Mouse (Mus musculus): Measurements from ENCODE around the gene Olfm2. TPM values are rescaled to one million over a fixed set of nuclear protein-coding genes. Genes with fewer than 3 reads are reported as not detected.

The Olfm2 gene
- polyA plus RNA-seq (2012; rRNA removed) = 5.2 and 6.6 TPM in 2 replicates

DNA sequence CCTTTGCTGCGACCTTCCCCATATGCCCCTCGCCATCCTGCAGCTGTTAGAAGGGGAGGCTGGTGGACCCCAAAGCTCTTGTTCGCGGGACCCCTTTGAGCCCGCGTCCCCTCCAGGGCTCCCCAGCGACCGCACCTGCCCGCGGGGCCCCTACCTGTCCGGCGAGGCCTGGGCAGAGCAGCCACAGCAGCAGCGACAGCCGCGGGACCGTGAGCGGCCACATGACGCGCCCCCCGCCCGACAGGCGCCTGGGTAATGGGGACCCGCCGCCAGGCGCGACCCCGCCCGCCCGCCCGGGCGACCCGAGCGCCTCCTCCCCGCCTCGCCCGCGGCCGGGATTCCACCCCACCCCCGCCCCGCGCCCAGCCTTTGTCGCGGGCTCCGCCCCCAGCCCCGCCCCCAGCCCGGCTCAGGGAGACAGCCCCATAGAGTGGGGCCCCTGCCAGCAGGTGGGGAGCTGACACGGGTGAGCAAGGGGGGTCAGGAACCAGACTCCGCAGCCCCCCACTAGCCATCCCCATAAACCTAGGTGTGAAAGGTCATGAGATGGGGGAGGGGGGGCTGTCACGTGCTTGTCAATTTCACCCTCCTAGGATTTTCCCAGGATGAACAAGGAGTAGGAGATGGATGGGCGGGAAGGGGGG, at the start of gene Olfm2:
TSS of gene Olfm2 (minus strand) at position 333 of the 644 bp plus-strand sequence.
- DNase-seq (ENCODE audit: low read depth) = no peak

DNA sequence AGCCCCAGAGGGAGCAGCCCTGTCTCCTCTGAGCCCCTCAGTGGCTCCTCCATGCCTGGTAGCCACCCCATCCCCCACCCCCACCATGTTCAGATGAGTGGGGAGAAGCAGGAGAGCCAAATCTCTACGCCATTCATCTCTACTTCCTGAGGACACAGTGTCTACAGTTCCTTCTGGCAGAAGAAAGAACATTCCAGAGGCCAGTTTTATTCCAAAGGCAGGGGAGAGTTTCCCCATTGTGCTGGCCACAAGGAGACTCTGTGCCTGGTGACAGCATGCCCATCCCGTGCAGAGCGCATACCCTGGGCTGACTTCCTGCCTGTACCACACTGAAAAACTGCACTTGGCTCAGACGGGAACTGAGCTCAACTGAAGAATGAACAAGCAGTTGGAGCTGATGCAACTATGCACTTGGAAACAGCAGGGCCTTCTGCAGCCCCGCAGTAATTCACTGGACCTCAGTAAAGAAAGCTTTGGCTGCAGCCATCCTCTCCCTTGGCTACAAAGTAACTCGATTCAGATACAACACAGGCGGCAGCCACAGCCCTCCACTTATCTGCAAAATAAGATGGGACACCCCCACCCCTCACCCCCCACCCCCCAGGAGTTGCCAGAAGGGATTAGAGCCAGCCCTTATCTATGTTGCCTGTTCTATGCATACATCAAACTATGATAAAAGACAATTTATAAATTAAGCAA, 48.1 kb upstream of the Olfm2 start:
- no peak for DNase-seq (ENCODE audit: low read depth)

GRCm38 (mm10) chr9:20790345-20790744, 44.2 kb upstream of the Olfm2 start:
- no peak for DNase-seq (ENCODE audit: low read depth)

DNA sequence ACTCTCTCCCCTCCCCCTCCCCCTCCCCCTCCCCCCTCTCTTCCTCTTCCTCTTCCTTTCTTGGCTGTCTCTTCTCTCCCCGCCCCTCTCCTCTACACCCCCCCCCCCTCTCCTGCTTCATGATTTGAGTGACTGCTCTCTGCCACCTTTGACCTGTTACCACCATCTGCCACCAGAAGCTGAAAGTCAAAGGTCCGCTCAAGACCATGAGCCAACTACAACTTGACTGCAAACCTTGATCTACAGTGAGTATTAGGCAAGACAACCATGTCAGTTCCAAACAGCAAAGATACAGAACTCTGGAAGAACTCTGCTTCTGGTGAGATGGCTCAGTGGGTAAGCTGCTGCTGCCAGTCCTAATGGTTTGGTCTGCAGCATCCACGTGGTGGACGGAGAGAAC, 43.5 kb upstream of the Olfm2 start:
- no peak for DNase-seq (ENCODE audit: low read depth)

GRCm38 (mm10) chr9:20787992-20788391, 41.8 kb upstream of the Olfm2 start:
- no peak for DNase-seq (ENCODE audit: low read depth)

- no peak for DNase-seq (ENCODE audit: low read depth)
Observed at GRCm38 (mm10) chr9:20785055-20785454, 38.9 kb upstream of the Olfm2 start.

DNA sequence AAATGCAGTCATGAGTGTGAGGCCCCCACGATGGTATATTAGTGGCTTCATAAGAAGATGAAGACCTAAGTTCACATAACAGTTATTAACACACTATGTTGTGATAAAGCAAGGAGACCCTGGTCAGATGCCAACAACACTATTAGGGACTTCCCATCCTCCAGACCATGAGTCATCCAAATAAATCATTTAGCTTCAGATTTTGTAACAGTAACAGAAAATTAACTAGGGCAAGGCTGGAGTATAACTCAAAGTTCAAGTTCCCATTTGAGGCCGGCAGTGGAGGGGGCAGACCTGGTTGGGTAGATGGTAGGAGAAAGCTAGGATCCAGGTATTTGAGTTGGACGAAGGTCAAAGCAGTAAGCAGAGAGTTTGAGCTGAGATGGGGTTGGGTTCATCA, 35.1 kb upstream of the Olfm2 start:
- DNase-seq (ENCODE audit: low read depth) = no peak

GRCm38 (mm10) chr9:20765274-20765673, 19.1 kb upstream of the Olfm2 start:
- no peak for DNase-seq (ENCODE audit: low read depth)

DNA sequence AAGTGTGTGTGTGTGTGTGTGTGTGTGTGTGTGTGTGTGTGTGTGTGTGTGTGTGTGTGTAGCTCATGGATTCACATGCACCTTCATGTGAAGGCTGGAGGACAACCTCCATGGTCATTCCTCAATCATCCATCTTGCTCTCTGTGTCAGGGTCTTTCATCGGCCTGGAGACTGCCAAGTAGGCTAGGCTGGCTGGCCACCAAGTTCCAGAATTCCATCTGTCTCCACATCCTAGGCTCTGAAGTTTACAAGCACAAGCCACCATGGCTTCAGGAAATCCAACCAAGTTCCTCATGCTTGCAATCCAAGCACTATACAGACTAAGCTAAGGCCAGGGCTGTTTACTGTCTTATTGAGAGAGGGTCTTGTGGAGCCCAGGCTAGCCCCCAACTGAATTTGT, 16.9 kb upstream of the Olfm2 start:
- DNase-seq (ENCODE audit: low read depth) = no peak

DNA sequence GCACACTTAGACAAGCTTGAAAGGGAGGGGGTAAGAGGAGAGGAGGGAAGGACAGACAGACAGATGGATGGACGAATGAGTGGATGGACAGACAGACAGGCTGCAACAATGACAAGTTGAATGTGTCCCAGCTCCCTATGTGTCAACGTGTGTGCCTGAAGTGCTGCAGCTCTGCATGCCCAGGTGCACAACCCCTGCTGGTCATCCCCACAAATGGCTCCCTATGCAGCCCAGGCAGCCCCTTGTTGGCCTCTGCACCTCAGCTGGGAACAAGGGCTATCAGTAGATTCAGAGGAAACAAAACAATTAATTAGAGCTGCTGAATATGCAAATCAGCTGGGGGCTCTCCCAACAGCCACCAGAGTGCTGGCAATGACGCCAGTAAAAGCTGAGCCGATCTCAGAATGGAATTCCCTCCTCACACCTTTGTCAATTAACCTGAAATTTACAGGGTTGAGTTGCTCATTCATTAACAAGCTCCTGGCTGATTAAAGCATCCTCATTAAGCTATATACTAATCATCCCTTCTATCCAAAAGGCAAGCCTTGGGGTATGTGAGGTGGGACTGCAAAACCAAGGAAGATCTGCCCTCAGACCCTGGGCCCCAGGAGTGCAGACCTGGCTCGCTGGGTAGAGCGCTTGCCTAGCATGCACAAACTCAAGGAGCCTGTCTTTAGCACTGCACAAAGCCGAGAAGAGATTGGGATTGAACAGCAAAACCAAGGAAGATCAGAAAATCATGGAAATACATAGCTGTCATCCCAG, 16.2 kb upstream of the Olfm2 start:
- no peak for DNase-seq (ENCODE audit: low read depth)

DNA sequence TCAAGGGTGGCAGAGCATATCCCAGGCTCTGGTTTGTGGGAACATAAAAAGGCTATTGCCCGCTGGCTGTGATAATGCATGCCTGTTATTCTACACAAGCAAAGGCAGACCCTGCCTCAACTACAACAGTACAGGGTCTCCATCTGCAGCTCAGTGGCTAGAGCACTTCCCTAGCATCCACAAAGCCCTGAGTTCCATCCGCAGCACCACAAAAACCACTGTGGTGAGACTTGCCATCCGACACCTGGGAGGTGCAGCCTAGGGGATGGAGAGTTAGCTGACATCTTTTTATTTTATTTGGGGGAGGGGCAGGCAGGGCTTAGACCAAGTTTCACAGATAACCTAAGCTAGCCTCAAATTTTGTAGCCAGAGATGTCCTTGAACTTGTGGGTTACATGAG, 15.2 kb upstream of the Olfm2 start:
- DNase-seq (ENCODE audit: low read depth) = no peak

DNA sequence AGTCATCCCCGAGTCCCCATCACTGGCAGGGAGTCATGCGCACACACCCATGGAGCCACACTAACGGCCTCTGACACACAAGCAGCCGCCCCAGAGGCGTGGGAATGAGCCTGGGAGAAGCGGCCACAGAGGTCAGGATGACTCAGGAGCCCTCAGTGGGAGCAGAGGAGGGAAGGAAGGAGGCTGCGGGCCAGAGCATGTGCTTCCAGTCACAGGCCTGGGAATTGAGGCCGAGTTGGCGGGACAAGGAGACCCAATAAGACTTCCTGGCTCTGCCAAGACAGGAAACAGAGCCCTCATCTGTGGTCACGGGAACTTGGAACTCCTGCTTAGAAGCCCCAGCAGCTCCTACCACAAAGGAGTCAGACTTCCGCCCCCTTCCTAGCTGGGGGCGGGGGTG, 14.7 kb upstream of the Olfm2 start:
- no peak for DNase-seq (ENCODE audit: low read depth)

DNA sequence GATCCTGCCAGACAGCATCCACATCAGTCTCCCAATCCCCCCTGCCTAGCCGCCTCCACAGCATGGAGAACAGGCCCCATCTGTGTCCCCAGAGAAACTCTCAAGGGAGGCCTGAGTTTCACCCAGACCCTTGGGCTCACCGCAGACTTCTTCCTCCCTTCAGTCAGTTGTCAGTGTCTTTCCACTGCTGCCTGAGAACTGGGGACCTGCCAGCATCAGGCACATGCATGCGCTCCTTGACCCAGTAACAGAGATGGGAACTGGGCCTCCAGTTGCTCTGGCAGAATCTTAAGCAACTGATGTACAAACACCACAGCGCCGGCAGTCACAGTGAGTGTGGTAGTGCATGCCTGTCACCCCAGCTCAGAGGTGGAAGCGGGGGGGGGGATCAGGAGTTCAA, 12.7 kb upstream of the Olfm2 start:
- no peak for DNase-seq (ENCODE audit: low read depth)

- DNase-seq (ENCODE audit: low read depth) = no peak
Observed at GRCm38 (mm10) chr9:20758243-20758642, 12.1 kb upstream of the Olfm2 start.

- no peak for DNase-seq (ENCODE audit: low read depth)
Observed at GRCm38 (mm10) chr9:20757087-20757955, 11.2 kb upstream of the Olfm2 start.

- no peak for DNase-seq (ENCODE audit: low read depth)
Observed at GRCm38 (mm10) chr9:20756081-20756700, 10.0 kb upstream of the Olfm2 start.

DNA sequence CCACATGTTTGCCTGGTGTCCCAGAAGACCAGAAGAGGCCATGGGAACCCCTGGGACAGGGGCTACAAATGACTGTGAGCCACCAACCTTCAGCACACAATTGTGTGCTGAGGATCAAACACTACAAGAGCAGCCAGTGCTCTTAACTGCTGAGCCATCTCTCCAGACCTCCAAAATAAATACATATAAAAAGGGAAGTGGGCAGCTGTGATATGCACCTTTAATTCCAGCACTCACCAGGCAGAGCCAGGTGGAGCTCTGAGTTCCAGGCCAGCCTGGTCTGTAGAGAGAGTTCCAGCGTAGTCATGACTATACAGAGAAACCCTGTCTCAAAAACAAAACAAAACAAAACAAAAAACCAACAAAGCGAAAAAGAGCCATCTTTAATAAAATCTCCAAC, 8.2 kb upstream of the Olfm2 start:
- DNase-seq (ENCODE audit: low read depth) = no peak

GRCm38 (mm10) chr9:20751477-20752029, 5.4 kb upstream of the Olfm2 start:
- DNase-seq (ENCODE audit: low read depth) = no peak

- no peak for DNase-seq (ENCODE audit: low read depth)
Observed at GRCm38 (mm10) chr9:20749213-20749612, 3.1 kb upstream of the Olfm2 start.

GRCm38 (mm10) chr9:20748540-20748939, 2.4 kb upstream of the Olfm2 start:
- no peak for DNase-seq (ENCODE audit: low read depth)

DNA sequence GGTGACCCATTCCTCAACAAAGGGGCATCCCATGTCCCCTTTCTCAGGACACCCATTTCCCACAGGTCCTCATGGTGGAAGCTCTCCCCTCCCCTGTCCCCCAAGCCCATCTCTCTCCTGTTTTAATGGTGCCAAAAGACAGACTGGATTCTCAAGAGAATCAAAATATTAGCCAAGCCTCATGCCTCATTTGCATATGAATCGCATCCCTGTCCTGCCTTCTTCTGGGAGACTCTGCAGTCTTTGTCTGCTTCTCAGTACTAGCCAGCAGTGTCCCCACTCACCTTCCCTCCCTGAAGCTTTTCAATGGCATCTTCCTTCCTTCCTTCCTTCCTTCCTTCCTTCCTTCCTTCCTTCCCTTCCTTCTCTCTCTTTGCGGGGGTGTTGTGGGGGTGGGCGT, 1.5 kb upstream of the Olfm2 start:
- no peak for DNase-seq (ENCODE audit: low read depth)

Measured in gonadal fat pad, adult 2 months (tissue).